Mouse (Mus musculus): ENCODE results near the gene Ly6g6f. TPM values are rescaled to one million over a fixed set of nuclear protein-coding genes. Genes with fewer than 3 reads are reported as not detected.

Ly6g6f gene
- total and polyA plus RNA-seq, 2 experiments = 0.07 TPM; not detected in 1

GRCm38 (mm10) chr17:35050126-35050750 lies 35.2 kb downstream of the Ly6g6f start:
- H3K79me2 ChIP-seq (ENCODE audit: control insufficient read depth, insufficient read depth, low read length) = no peaks in the 10 kb centered on the region
- H3K27ac ChIP-seq (replicated peaks; ENCODE audit: insufficient read depth, low read depth, low read length) = peak overlapping the region; percentile 56
- no peak for TF ChIP-seq CTCF (IDR thresholded peaks at IDR 0.05; ENCODE audit: low read depth, low read length)
- no peak for TF ChIP-seq POLR2A (IDR thresholded peaks at IDR 0.05; ENCODE audit: extremely low read depth, insufficient read depth, low read length)
- H3K36me3 ChIP-seq (ENCODE audit: control insufficient read depth, insufficient read depth, low read length) = peaks cover 8% of the 10 kb centered on the region; the same call in 1 of the 2 replicates
- no peaks in the 10 kb centered on the region for H3K27me3 ChIP-seq (ENCODE audit: control insufficient read depth, insufficient read depth, low read length)
- peak; percentile 33 for DNase-seq (ENCODE audit: extremely low read depth, low read depth, low spot score)
- H3K9ac ChIP-seq (ENCODE audit: low read depth, low read length) = peak overlapping the region; percentile 77
- H3K4me3 ChIP-seq (ENCODE audit: insufficient read depth, low read depth, low read length) = peak overlapping the region; percentile 75
- WGBS = 1% methylated on average over 27 of the region's 27 CpGs
- peaks cover 15% of the 10 kb centered on the region for H3K4me1 ChIP-seq (ENCODE audit: control insufficient read depth, insufficient read depth, low read length)

DNA sequence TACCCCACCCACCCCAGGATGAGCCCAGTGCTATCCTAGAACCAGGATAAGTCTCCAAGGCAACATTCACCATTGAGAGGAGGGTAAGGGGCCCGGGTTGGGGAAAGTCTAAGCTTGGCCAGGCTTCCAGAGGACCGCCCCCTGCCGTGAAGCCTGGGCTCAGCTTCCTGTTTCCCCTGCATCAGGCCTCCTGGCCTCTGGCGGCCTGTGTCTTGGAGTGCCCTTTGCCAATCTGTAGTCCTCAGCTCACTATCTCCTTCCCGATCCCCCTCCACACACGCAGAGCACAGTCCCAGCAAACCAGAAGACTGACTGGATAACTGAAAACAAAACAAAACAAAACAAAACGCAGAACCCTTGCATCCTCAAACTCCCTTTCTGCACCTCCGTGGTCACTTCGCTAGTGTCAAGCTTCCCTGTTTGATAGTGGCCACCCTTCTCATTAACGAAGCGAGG lies 35.8 kb downstream of the Ly6g6f start, which contains the start of gene Clic1:
Clic1 (plus strand) TSS at position 406 of the 456 bp plus-strand sequence.
- Histone ChIP-seq H3K9ac (ENCODE audit: low read depth, low read length) (peak within 1 kb of the TSS; percentile 77), H3K27ac (replicated peaks; ENCODE audit: insufficient read depth, low read depth, low read length) (peak within 1 kb of the TSS; percentile 56), H3K79me2 (ENCODE audit: control insufficient read depth, insufficient read depth, low read length) (no peaks in the 10 kb centered on the region), H3K4me3 (ENCODE audit: insufficient read depth, low read depth, low read length) (peak within 1 kb of the TSS; percentile 75), H3K36me3 (ENCODE audit: control insufficient read depth, insufficient read depth, low read length) (peaks cover 4% of the 10 kb centered on the region; the same call in 1 of the 2 replicates), H3K27me3 (ENCODE audit: control insufficient read depth, insufficient read depth, low read length) (no peaks in the 10 kb centered on the region), H3K4me1 (ENCODE audit: control insufficient read depth, insufficient read depth, low read length) (peaks cover 16% of the 10 kb centered on the region)
- TF ChIP-seq POLR2A (IDR thresholded peaks at IDR 0.05; ENCODE audit: extremely low read depth, insufficient read depth, low read length) = no peak
- 0 out of 2 replicates have a peak, but pooled peaks have one; percentile 16 for TF ChIP-seq CTCF (IDR thresholded peaks at IDR 0.05; ENCODE audit: low read depth, low read length)
- DNase-seq (ENCODE audit: extremely low read depth, low read depth, low spot score) = peak; percentile 16
- 9% methylated on average over 9 of the region's 11 CpGs for WGBS

GRCm38 (mm10) chr17:35048932-35049440 lies 36.4 kb downstream of the Ly6g6f start:
- Histone ChIP-seq H3K79me2 (ENCODE audit: control insufficient read depth, insufficient read depth, low read length) (no peaks in the 10 kb centered on the region), H3K4me1 (ENCODE audit: control insufficient read depth, insufficient read depth, low read length) (peaks cover 16% of the 10 kb centered on the region), H3K4me3 (ENCODE audit: insufficient read depth, low read depth, low read length) (no peak overlapping the region), H3K27me3 (ENCODE audit: control insufficient read depth, insufficient read depth, low read length) (no peaks in the 10 kb centered on the region), H3K36me3 (ENCODE audit: control insufficient read depth, insufficient read depth, low read length) (peaks cover 4% of the 10 kb centered on the region; the same call in 1 of the 2 replicates), H3K9ac (ENCODE audit: low read depth, low read length) (no peak overlapping the region), H3K27ac (replicated peaks; ENCODE audit: insufficient read depth, low read depth, low read length) (peak overlapping the region; percentile 51)
- DNase-seq (ENCODE audit: extremely low read depth, low read depth, low spot score) = no peak
- TF ChIP-seq POLR2A (IDR thresholded peaks at IDR 0.05; ENCODE audit: extremely low read depth, insufficient read depth, low read length) (no peak), CTCF (IDR thresholded peaks at IDR 0.05; ENCODE audit: low read depth, low read length) (no peak)
- WGBS = 64% methylated on average over 5 of the region's 5 CpGs

GRCm38 (mm10) chr17:35048149-35048931 lies 37.1 kb downstream of the Ly6g6f start:
- no peaks in the 10 kb centered on the region for H3K79me2 ChIP-seq (ENCODE audit: control insufficient read depth, insufficient read depth, low read length)
- 15% methylated on average over 11 of the region's 11 CpGs for WGBS
- no peak overlapping the region for H3K4me3 ChIP-seq (ENCODE audit: insufficient read depth, low read depth, low read length)
- H3K4me1 ChIP-seq (ENCODE audit: control insufficient read depth, insufficient read depth, low read length) = peaks cover 16% of the 10 kb centered on the region
- DNase-seq (ENCODE audit: extremely low read depth, low read depth, low spot score) = no peak
- peak overlapping the region; percentile 96 for H3K27ac ChIP-seq (replicated peaks; ENCODE audit: insufficient read depth, low read depth, low read length)
- H3K9ac ChIP-seq (ENCODE audit: low read depth, low read length) = peak overlapping the region; percentile 33
- no peaks in the 10 kb centered on the region for H3K27me3 ChIP-seq (ENCODE audit: control insufficient read depth, insufficient read depth, low read length)
- peaks cover 1% of the 10 kb centered on the region; the same call in 1 of the 2 replicates for H3K36me3 ChIP-seq (ENCODE audit: control insufficient read depth, insufficient read depth, low read length)
- TF ChIP-seq POLR2A (IDR thresholded peaks at IDR 0.05; ENCODE audit: extremely low read depth, insufficient read depth, low read length) (no peak), CTCF (IDR thresholded peaks at IDR 0.05; ENCODE audit: low read depth, low read length) (no peak)

GRCm38 (mm10) chr17:35047688-35048087 lies 37.7 kb downstream of the Ly6g6f start:
- H3K27ac ChIP-seq (replicated peaks; ENCODE audit: insufficient read depth, low read depth, low read length) = peak overlapping the region; percentile 96
- DNase-seq (ENCODE audit: extremely low read depth, low read depth, low spot score) = peak; percentile 99
- 7% methylated on average over 1 of the region's 1 CpGs for WGBS
- H3K4me1 ChIP-seq (ENCODE audit: control insufficient read depth, insufficient read depth, low read length) = peaks cover 16% of the 10 kb centered on the region
- TF ChIP-seq CTCF (IDR thresholded peaks at IDR 0.05; ENCODE audit: low read depth, low read length) = no peak
- TF ChIP-seq POLR2A (IDR thresholded peaks at IDR 0.05; ENCODE audit: extremely low read depth, insufficient read depth, low read length) = no peak
- no peak overlapping the region for H3K4me3 ChIP-seq (ENCODE audit: insufficient read depth, low read depth, low read length)
- no peaks in the 10 kb centered on the region; the same call in 1 of the 2 replicates for H3K36me3 ChIP-seq (ENCODE audit: control insufficient read depth, insufficient read depth, low read length)
- peak overlapping the region; percentile 78 for H3K9ac ChIP-seq (ENCODE audit: low read depth, low read length)
- no peaks in the 10 kb centered on the region for H3K27me3 ChIP-seq (ENCODE audit: control insufficient read depth, insufficient read depth, low read length)
- no peaks in the 10 kb centered on the region for H3K79me2 ChIP-seq (ENCODE audit: control insufficient read depth, insufficient read depth, low read length)

Data from liver, adult 2 months (tissue).